Mouse (Mus musculus) intestine, embryonic 16.5 days (tissue): ENCODE results near the gene Nusap1. TPM values are rescaled to one million over a fixed set of nuclear protein-coding genes. Genes with fewer than 3 reads are reported as not detected.
"Not testable (repeated sequence)": the region's sequence is repeated elsewhere in the genome, so short reads cannot be mapped to it uniquely, and the experiment has no call there.

ENCODE experiments used
- ATAC-seq: fragments of 200-750 bp; cut with Nextera tagmentation; 2 replicates; pipeline ENCODE4 v1.8.0; 2017; ENCODE audit warnings: moderate TSS enrichment, moderate library complexity
- H3K27ac ChIP-seq: fragments of 300-500 bp; sonication (generic); 2 replicates; pipeline ENCODE4 v1.5.1; 2014; ENCODE audit warnings: mild to moderate bottlenecking, low read length
- H3K27me3 ChIP-seq: fragments of 300-500 bp; sonication (generic); replicated peaks from 2 replicates; pipeline ENCODE4 v1.6.1; 2014; ENCODE audit warnings: low read length, control low read depth, mixed read lengths; ENCODE audit not compliant: control insufficient read depth, insufficient read depth
- H3K36me3 ChIP-seq: fragments of 300-500 bp; sonication (generic); 2 replicates; pipeline ENCODE4 v1.6.1; 2014; ENCODE audit warnings: low read length, control low read depth; ENCODE audit not compliant: control insufficient read depth, insufficient read depth
- H3K4me1 ChIP-seq: fragments of 300-500 bp; sonication (generic); 2 replicates; pipeline ENCODE4 v1.6.1; 2014; ENCODE audit warnings: low read length, control low read depth, mixed read lengths; ENCODE audit not compliant: control insufficient read depth, insufficient read depth
- H3K4me2 ChIP-seq: fragments of 300-500 bp; sonication (generic); 2 replicates; pipeline ENCODE4 v1.6.1; 2014; ENCODE audit warnings: low read depth, low read length, control low read depth
- H3K4me3 ChIP-seq: fragments of 300-500 bp; sonication (generic); 2 replicates; pipeline ENCODE4 v1.5.1; 2014; ENCODE audit warnings: mild to moderate bottlenecking, low read length
- H3K9ac ChIP-seq: fragments of 300-500 bp; sonication (generic); 2 replicates; pipeline ENCODE4 v1.6.1; 2014; ENCODE audit warnings: low read depth, low read length
- H3K9me3 ChIP-seq: fragments of 300-500 bp; sonication (generic); 2 replicates; pipeline ENCODE4 v1.6.1; 2016; ENCODE audit warnings: low read length, control low read depth; ENCODE audit not compliant: control insufficient read depth
- WGBS: fragments of 180-500 bp; shearing (Covaris S2); extraction: QIAGEN DNeasy Blood & Tissue Kit; methylation state at CpG from one replicate; pipeline ENCODE4 v1.1.7; 2014; 5-methylcytosine and 5-hydroxymethylcytosine counted together
- polyA plus RNA-seq: library from polyadenylated mRNA; unstranded; fragments of >200 nt; fragmentation: Nextera tagmentation; extraction: Ambion mirVana; gene quantifications from 2 replicates; pipeline ENCODE4 v1.2.1, GENCODE M21; 2015

Gene Nusap1
- polyA plus RNA-seq, 1 experiment from 2014 or later: 57.1 TPM

DNA sequence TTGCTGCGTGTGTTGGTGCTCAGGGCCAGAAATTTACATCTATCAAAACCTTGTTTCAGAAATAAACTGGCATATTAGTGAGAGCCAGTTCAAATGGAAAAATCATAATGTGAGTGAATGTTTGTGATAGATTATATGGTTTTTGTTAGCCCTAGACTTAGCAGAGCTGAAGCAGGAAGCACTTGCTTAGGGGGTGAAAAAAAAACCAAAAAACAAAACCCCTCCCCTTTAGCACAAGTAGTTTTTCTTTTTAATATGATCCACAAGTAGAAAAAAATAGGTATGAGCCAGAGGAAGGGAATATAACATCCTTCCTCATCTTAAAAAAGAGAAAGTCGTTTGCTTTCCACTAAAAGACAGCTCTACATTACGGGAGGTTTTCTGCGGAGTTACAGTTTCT lies 22.8 kb upstream of the Nusap1 start:
- H3K4me2 ChIP-seq: peak overlapping the region; percentile 64
- 24% methylated on average over 4 of the region's 4 CpGs for WGBS
- no peaks in the 10 kb centered on the region for H3K9me3 ChIP-seq
- H3K36me3 ChIP-seq: peaks cover 10% of the 10 kb centered on the region; the same call in 1 of the 2 replicates
- H3K4me1 ChIP-seq: peaks cover 4% of the 10 kb centered on the region; the same call in 1 of the 2 replicates
- H3K9ac ChIP-seq: no peak overlapping the region; the same call in 1 of the 2 replicates
- H3K27me3 ChIP-seq: no peaks in the 10 kb centered on the region
- no peak for ATAC-seq
- no peak overlapping the region for H3K27ac ChIP-seq
- H3K4me3 ChIP-seq: peak overlapping the region; percentile 94

DNA sequence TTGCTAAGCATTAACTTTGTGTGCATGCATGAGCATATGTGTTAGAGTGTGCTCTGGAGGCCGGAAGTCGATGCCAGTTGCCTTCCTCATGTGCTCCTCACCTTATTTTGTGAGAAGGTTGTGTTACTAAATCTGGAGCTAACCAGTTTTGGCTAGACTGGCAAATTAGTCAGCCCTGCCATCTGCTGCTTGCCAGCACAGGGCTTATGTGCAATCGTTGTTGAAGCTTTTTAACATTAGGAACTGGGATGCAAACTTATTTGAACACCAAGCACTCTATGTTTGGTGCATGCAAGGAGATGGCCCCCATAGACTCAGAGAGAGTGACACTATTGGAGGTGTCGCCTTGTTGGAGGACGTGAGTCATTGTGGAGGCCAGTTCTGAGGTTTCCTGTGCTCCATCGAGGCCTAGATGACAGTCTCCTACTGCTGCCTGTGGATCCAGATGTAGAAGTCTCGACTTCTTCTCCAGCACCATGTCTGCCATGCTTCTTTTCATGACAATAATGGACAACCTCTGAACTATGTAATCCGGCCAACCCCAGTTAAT lies 21.2 kb upstream of the Nusap1 start:
- peaks cover 13% of the 10 kb centered on the region for H3K36me3 ChIP-seq

DNA sequence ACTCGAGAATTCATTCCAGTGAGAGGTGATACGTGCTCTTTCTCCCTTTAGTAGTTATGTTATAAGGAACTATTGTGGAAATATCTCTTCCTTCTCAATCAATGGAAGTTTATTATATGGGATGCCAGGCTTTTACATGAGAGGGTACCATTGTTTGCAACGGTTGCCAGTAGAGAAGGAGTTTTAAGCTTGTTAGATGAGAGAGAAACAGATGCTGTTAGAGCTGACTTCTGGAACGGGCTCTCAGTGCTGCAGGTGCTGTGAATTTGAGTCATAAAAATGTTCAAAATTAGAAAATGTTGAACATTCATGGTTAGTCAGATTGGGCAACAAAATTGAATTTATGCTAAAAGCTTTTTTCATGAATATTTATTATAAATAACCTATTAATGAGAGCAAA lies 17.1 kb upstream of the Nusap1 start:
- 80% methylated on average over 4 of the region's 4 CpGs for WGBS
- H3K9ac ChIP-seq: no peak overlapping the region
- H3K9me3 ChIP-seq: no peaks in the 10 kb centered on the region
- H3K4me2 ChIP-seq: no peak overlapping the region
- no peak for ATAC-seq
- peaks cover 13% of the 10 kb centered on the region for H3K36me3 ChIP-seq
- H3K4me3 ChIP-seq: no peak overlapping the region
- no peaks in the 10 kb centered on the region for H3K27me3 ChIP-seq
- H3K27ac ChIP-seq: no peak overlapping the region
- 0 out of 2 replicates have a peak, but pooled peaks cover 4% of the 10 kb centered on the region for H3K4me1 ChIP-seq

More for the DNA sequence above, 21.2 kb upstream of the Nusap1 start:
- Histone ChIP-seq H3K27me3 (no peaks in the 10 kb centered on the region), H3K4me2 (no peak overlapping the region), H3K4me1 (peaks cover 8% of the 10 kb centered on the region; the same call in 1 of the 2 replicates), H3K4me3 (no peak overlapping the region), H3K27ac (no peak overlapping the region), H3K9me3 (no peaks in the 10 kb centered on the region), H3K9ac (no peak overlapping the region)
- 88% methylated on average over 8 of the region's 8 CpGs for WGBS
- ATAC-seq: no peak

DNA sequence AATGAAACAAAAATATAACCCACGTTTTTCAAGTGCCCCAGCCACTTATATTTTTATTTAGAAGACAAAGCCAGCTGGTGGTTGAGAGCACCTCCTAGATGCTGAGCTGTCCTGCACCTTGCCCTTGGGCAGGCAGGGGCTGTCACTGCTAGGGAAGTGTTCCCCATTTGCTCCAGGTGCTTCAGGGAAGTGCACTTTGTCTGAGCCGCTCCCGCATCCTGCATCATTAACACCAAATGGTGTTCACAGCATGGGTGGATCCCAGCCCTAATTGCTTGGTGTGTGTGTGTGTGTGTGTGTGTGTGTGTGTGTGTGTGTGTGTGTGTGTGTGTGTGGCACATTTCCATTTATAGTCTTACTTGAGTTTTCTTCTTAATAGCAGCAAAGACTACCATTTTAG lies 16.5 kb upstream of the Nusap1 start:
- 56% methylated on average over 3 of the region's 3 CpGs for WGBS

DNA sequence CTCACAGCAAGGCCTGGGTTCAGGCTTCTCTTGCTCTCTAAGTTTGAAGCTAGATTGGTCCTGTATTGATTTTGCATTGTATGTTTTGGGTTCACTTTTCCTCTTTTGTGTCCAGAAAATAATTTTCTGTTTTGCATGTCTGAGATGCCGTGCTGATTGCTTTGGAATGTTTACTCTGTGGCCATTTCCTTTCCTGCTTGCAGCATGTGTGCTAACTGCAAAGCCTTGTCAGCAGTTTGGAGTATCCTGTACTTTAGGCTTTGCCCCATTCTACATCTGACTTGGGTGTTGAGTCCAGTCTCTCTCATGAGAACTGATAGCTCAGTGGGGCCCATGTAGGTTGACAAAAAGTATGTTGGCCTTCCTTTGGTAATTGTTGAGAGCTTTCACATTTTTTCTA lies 15.6 kb upstream of the Nusap1 start:
- Histone ChIP-seq H3K36me3 (peaks cover 5% of the 10 kb centered on the region; the same call in 1 of the 2 replicates), H3K9me3 (no peaks in the 10 kb centered on the region), H3K27me3 (no peaks in the 10 kb centered on the region), H3K27ac (peak overlapping the region; percentile 48; the same call in 1 of the 2 replicates), H3K9ac (no peak overlapping the region), H3K4me3 (no peak overlapping the region), H3K4me1 (0 out of 2 replicates have a peak, but pooled peaks cover 4% of the 10 kb centered on the region), H3K4me2 (no peak overlapping the region)
- 37% methylated on average over 1 of the region's 1 CpGs for WGBS
- 0 out of 2 replicates have a peak, but pooled peaks have one; percentile 55 for ATAC-seq

More for the DNA sequence above, 16.5 kb upstream of the Nusap1 start:
- peaks cover 11% of the 10 kb centered on the region; the same call in 1 of the 2 replicates for H3K36me3 ChIP-seq
- not testable (repeated sequence) for H3K4me1 ChIP-seq, H3K9me3 ChIP-seq, H3K9ac ChIP-seq, H3K4me2 ChIP-seq, H3K27me3 ChIP-seq, H3K27ac ChIP-seq, H3K4me3 ChIP-seq
- 0 out of 2 replicates have a peak, but pooled peaks have one; percentile 45 for ATAC-seq

DNA sequence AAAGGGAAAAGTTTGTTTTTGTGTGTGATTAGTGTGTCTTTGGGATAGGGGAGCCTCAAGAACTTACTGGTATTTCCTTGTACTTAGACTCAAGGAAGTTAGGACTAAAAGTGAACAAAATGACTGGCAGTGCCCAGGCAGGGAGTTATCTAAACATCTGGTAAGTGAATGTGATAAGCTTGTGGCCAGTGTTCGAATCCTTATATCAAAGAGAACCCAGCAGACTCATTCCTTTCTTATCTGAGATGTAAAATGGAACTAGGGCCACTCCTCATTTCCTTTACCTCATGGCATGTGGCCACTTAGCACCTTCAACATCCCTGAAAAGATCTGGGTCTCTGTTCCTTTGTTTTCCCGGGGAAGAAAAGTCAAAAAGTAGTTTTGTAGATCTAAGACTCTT lies 14.2 kb upstream of the Nusap1 start:
- Histone ChIP-seq H3K27ac (no peak overlapping the region), H3K4me1 (0 out of 2 replicates have a peak, but pooled peaks cover 4% of the 10 kb centered on the region), H3K36me3 (peaks cover 5% of the 10 kb centered on the region), H3K27me3 (no peaks in the 10 kb centered on the region), H3K9me3 (no peaks in the 10 kb centered on the region), H3K4me3 (no peak overlapping the region), H3K4me2 (no peak overlapping the region), H3K9ac (no peak overlapping the region)
- no peak for ATAC-seq
- 62% methylated on average over 2 of the region's 2 CpGs for WGBS

DNA sequence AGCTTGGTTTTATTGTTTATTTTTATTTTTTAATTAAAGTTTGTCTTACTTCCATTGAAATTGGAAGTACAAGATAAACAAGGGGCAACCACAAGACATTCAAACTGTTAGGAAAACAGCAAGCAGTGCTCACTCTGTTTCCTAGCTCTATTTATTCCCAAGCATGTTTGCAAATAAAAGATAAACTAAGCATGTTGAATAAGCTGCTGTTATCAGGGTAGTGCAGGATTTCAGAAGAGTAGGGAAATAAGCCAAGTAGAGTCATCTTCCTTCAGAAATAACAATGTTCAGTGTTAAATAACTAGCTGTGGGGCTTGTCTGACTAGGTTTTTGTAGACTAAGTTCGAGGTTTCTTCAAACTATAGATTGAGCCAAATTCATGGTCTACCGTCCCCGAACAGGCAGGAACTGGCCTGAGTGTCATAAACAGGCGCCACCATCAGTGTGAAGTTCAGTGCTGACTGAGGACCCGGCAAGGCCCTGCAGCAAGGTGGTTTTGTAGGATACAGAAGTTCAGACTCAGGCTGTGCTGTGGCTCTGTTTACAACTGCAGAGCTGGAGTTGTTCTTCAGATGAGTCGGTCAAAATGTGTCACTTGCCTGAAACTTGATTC lies 12.6 kb upstream of the Nusap1 start:
- Histone ChIP-seq H3K4me3 (no peak overlapping the region), H3K27me3 (no peaks in the 10 kb centered on the region), H3K9ac (no peak overlapping the region), H3K9me3 (no peaks in the 10 kb centered on the region), H3K27ac (no peak overlapping the region), H3K4me1 (0 out of 2 replicates have a peak, but pooled peaks cover 4% of the 10 kb centered on the region), H3K4me2 (no peak overlapping the region), H3K36me3 (peaks cover 8% of the 10 kb centered on the region)
- WGBS: 87% methylated on average over 6 of the region's 6 CpGs
- peak; percentile 53; the same call in 1 of the 2 replicates for ATAC-seq

DNA sequence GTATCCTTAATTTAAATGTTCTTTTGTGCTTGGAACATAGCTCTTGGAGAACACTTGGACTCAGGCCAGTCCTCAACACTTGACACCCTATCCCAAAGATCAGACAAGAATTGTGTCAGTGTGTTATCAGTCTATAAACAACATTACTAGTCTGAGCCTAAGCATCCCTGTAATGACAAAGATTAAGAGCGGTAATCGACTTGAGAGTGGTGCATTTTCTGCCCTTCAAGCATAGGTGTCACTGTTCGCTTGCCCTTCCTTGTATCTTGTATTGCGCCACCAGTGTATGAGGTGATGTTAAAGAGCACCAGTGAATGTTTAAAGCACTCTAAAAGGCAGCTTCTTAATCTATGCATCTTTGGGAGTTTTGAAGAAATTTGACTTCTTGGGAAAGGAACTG lies 11.1 kb upstream of the Nusap1 start:
- H3K36me3 ChIP-seq: peaks cover 6% of the 10 kb centered on the region
- no peaks in the 10 kb centered on the region for H3K27me3 ChIP-seq
- no peak for ATAC-seq
- no peak overlapping the region for H3K4me3 ChIP-seq
- H3K4me2 ChIP-seq: no peak overlapping the region
- H3K27ac ChIP-seq: no peak overlapping the region
- no peak overlapping the region for H3K9ac ChIP-seq
- no peaks in the 10 kb centered on the region for H3K4me1 ChIP-seq
- H3K9me3 ChIP-seq: no peaks in the 10 kb centered on the region
- 91% methylated on average over 4 of the region's 4 CpGs for WGBS

DNA sequence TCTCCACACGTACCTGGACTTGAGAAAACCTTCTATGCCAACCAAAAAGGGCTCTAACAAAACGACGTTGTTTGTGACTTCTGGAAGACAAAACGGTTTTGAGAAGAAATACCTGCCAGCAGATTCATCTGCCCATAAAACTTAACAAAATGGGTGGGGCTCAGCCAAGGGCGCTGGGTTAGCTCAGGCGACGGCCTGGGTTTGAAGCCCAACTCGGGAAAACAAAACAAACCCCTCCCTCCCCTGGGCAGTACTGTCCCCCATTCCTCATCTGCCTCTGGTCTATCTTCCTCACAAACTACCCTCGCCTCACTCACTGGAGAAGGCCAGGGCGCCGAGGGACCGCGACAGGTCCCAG lies 278 bp upstream of the Nusap1 start:
- peak overlapping the region; percentile 84 for H3K4me3 ChIP-seq
- no peaks in the 10 kb centered on the region for H3K27me3 ChIP-seq
- H3K9ac ChIP-seq: peak overlapping the region; percentile 82
- peak overlapping the region; percentile 61 for H3K27ac ChIP-seq
- H3K36me3 ChIP-seq: no peaks in the 10 kb centered on the region
- 0% methylated on average over 13 of the region's 13 CpGs for WGBS
- peak overlapping the region; percentile 76 for H3K4me2 ChIP-seq
- H3K4me1 ChIP-seq: peaks cover 24% of the 10 kb centered on the region
- no peaks in the 10 kb centered on the region for H3K9me3 ChIP-seq
- no peak for ATAC-seq
